Mouse (Mus musculus) heart, embryonic 15.5 days (tissue): ENCODE measurements around the gene Oit1. TPM values are rescaled to one million over a fixed set of nuclear protein-coding genes. Genes with fewer than 3 reads are reported as not detected.
A peak's percentile ranks its signal among the peaks of the same experiment; 100 is the strongest.

Source experiments
- ATAC-seq: fragments of 200-750 bp; cut with Nextera tagmentation; replicated peaks from 2 replicates; pipeline ENCODE4 v1.8.0; 2017; ENCODE audit warnings: low read depth, moderate TSS enrichment; ENCODE audit not compliant: insufficient number of reproducible peaks, insufficient read depth, low FRiP score
- H3K27ac ChIP-seq: fragments of 300-500 bp; sonication (generic); 2 replicates; pipeline ENCODE4 v1.5.1; 2015; ENCODE audit warnings: mild to moderate bottlenecking, inconsistent platforms
- H3K27me3 ChIP-seq: fragments of 300-500 bp; sonication (generic); 2 replicates; pipeline ENCODE4 v1.6.1; 2015; ENCODE audit warnings: inconsistent platforms
- H3K36me3 ChIP-seq: fragments of 300-500 bp; sonication (generic); 2 replicates; pipeline ENCODE4 v1.6.1; 2015; ENCODE audit warnings: mild to moderate bottlenecking, inconsistent platforms
- H3K4me1 ChIP-seq: fragments of 300-500 bp; sonication (generic); replicated peaks from 2 replicates; pipeline ENCODE4 v1.6.1; 2015; ENCODE audit warnings: inconsistent platforms
- H3K4me2 ChIP-seq: fragments of 300-500 bp; sonication (generic); 2 replicates; pipeline ENCODE4 v1.6.1; 2015; ENCODE audit warnings: inconsistent platforms, mild to moderate bottlenecking, moderate library complexity
- H3K4me3 ChIP-seq: fragments of 300-500 bp; sonication (generic); 2 replicates; pipeline ENCODE4 v1.5.1; 2015; ENCODE audit warnings: mild to moderate bottlenecking, inconsistent platforms
- H3K9ac ChIP-seq: fragments of 300-500 bp; sonication (generic); 2 replicates; pipeline ENCODE4 v1.6.1; 2015; ENCODE audit warnings: mild to moderate bottlenecking, inconsistent platforms
- H3K9me3 ChIP-seq: fragments of 300-500 bp; sonication (generic); replicated peaks from 2 replicates; pipeline ENCODE4 v1.6.1; 2016; ENCODE audit warnings: inconsistent platforms
- WGBS: fragments of 180-500 bp; shearing (Covaris S2); methylation state at CpG from one replicate; pipeline ENCODE4 v1.1.7; 2015; ENCODE audit warnings: mixed read lengths; 5-methylcytosine and 5-hydroxymethylcytosine counted together
- polyA plus RNA-seq: library from polyadenylated mRNA; unstranded; fragments of >200 nt; fragmentation: Nextera tagmentation; extraction: Ambion mirVana; gene quantifications from 2 replicates; pipeline ENCODE4 v1.2.1, GENCODE M21; 2015

Oit1 gene
- polyA plus RNA-seq, 1 experiment from 2014 or later = 0.13 TPM

GRCm38 (mm10) chr14:8334511-8334910 lies 44.0 kb downstream of the Oit1 start:
- Histone ChIP-seq H3K4me3 (no peak overlapping the region), H3K9ac (no peak overlapping the region), H3K4me2 (no peak overlapping the region), H3K36me3 (no peaks in the 10 kb centered on the region), H3K9me3 (no peaks in the 10 kb centered on the region), H3K27me3 (no peaks in the 10 kb centered on the region), H3K4me1 (0 out of 2 replicates have a peak, but pooled peaks cover 4% of the 10 kb centered on the region), H3K27ac (no peak overlapping the region)
- 76% methylated on average over 3 of the region's 3 CpGs for WGBS
- ATAC-seq = no peak

GRCm38 (mm10) chr14:8332314-8333252 lies 46.0 kb downstream of the Oit1 start:
- H3K27ac ChIP-seq = no peak overlapping the region
- H3K36me3 ChIP-seq = no peaks in the 10 kb centered on the region
- H3K4me1 ChIP-seq = peaks cover 9% of the 10 kb centered on the region
- H3K4me2 ChIP-seq = no peak overlapping the region
- no peak overlapping the region for H3K9ac ChIP-seq
- H3K4me3 ChIP-seq = no peak overlapping the region
- H3K9me3 ChIP-seq = no peaks in the 10 kb centered on the region
- 79% methylated on average over 11 of the region's 11 CpGs for WGBS
- no peaks in the 10 kb centered on the region for H3K27me3 ChIP-seq
- no peak for ATAC-seq

- Histone ChIP-seq H3K9ac (no peak overlapping the region), H3K27ac (no peak overlapping the region), H3K36me3 (no peaks in the 10 kb centered on the region), H3K4me2 (no peak overlapping the region), H3K27me3 (no peaks in the 10 kb centered on the region), H3K4me3 (no peak overlapping the region), H3K4me1 (peaks cover 17% of the 10 kb centered on the region), H3K9me3 (no peaks in the 10 kb centered on the region)
- WGBS = 66% methylated on average over 14 of the region's 14 CpGs
- no peak for ATAC-seq
These were observed 47.1 kb downstream of the Oit1 start for GRCm38 (mm10) chr14:8331307-8331905.

- Histone ChIP-seq H3K4me1 (peaks cover 15% of the 10 kb centered on the region), H3K4me2 (no peak overlapping the region), H3K9me3 (no peaks in the 10 kb centered on the region), H3K4me3 (no peak overlapping the region), H3K27ac (no peak overlapping the region), H3K27me3 (no peaks in the 10 kb centered on the region), H3K36me3 (no peaks in the 10 kb centered on the region), H3K9ac (no peak overlapping the region)
- no peak for ATAC-seq
- 63% methylated on average over 6 of the region's 6 CpGs for WGBS
These were observed 48.2 kb downstream of the Oit1 start for GRCm38 (mm10) chr14:8330390-8330789.

GRCm38 (mm10) chr14:8329552-8329951 lies 49.0 kb downstream of the Oit1 start:
- Histone ChIP-seq H3K4me3 (no peak overlapping the region), H3K9ac (no peak overlapping the region), H3K4me1 (peaks cover 15% of the 10 kb centered on the region), H3K9me3 (no peaks in the 10 kb centered on the region), H3K27me3 (0 out of 2 replicates have a peak, but pooled peaks cover 2% of the 10 kb centered on the region), H3K27ac (no peak overlapping the region), H3K4me2 (no peak overlapping the region), H3K36me3 (no peaks in the 10 kb centered on the region)
- ATAC-seq = no peak
- WGBS = 64% methylated on average over 4 of the region's 4 CpGs

- Histone ChIP-seq H3K36me3 (no peaks in the 10 kb centered on the region), H3K4me2 (no peak overlapping the region), H3K9ac (no peak overlapping the region), H3K27me3 (0 out of 2 replicates have a peak, but pooled peaks cover 6% of the 10 kb centered on the region), H3K27ac (peak overlapping the region; percentile 38; the same call in 1 of the 2 replicates), H3K4me3 (no peak overlapping the region), H3K4me1 (peaks cover 15% of the 10 kb centered on the region), H3K9me3 (no peaks in the 10 kb centered on the region)
- WGBS = 29% methylated on average over 1 of the region's 1 CpGs
- no peak for ATAC-seq
These were observed 51.2 kb downstream of the Oit1 start for GRCm38 (mm10) chr14:8327371-8327770.

- Histone ChIP-seq H3K9ac (no peak overlapping the region), H3K36me3 (no peaks in the 10 kb centered on the region), H3K4me3 (no peak overlapping the region), H3K27me3 (0 out of 2 replicates have a peak, but pooled peaks cover 6% of the 10 kb centered on the region), H3K27ac (peak overlapping the region; percentile 38; the same call in 1 of the 2 replicates), H3K4me1 (peaks cover 15% of the 10 kb centered on the region), H3K9me3 (no peaks in the 10 kb centered on the region), H3K4me2 (no peak overlapping the region)
- ATAC-seq = no peak
These were observed 51.6 kb downstream of the Oit1 start for GRCm38 (mm10) chr14:8326961-8327360.

GRCm38 (mm10) chr14:8325746-8326145 lies 52.8 kb downstream of the Oit1 start:
- Histone ChIP-seq H3K27me3 (0 out of 2 replicates have a peak, but pooled peaks cover 6% of the 10 kb centered on the region), H3K4me2 (no peak overlapping the region), H3K4me3 (no peak overlapping the region), H3K9me3 (no peaks in the 10 kb centered on the region), H3K36me3 (no peaks in the 10 kb centered on the region), H3K9ac (no peak overlapping the region), H3K27ac (no peak overlapping the region), H3K4me1 (peaks cover 13% of the 10 kb centered on the region)
- no peak for ATAC-seq
- WGBS = 69% methylated on average over 4 of the region's 4 CpGs

- WGBS = 69% methylated on average over 3 of the region's 3 CpGs
- Histone ChIP-seq H3K9ac (no peak overlapping the region), H3K27me3 (peaks cover 38% of the 10 kb centered on the region), H3K27ac (no peak overlapping the region), H3K36me3 (no peaks in the 10 kb centered on the region), H3K9me3 (no peaks in the 10 kb centered on the region), H3K4me1 (peaks cover 16% of the 10 kb centered on the region), H3K4me3 (no peak overlapping the region), H3K4me2 (no peak overlapping the region)
- no peak for ATAC-seq
These were observed 58.0 kb downstream of the Oit1 start for GRCm38 (mm10) chr14:8320528-8320927.

- Histone ChIP-seq H3K36me3 (no peaks in the 10 kb centered on the region), H3K4me3 (peak within 1 kb of the TSS; percentile 41), H3K4me1 (peaks cover 16% of the 10 kb centered on the region), H3K27ac (no peak within 1 kb of the TSS), H3K27me3 (peaks cover 37% of the 10 kb centered on the region), H3K9ac (0 out of 2 replicates have a peak within 1 kb of the TSS, but pooled peaks have one; percentile 16), H3K9me3 (no peaks in the 10 kb centered on the region), H3K4me2 (peak within 1 kb of the TSS; percentile 68)
- 10% methylated on average over 41 of the region's 41 CpGs for whole genome bisulfite sequencing
- ATAC-seq = no peak
These were observed 61.1 kb downstream of the Oit1 start, which contains the start of gene Fam107a for GRCm38 (mm10) chr14:8317194-8318097. TSS of gene Fam107a (minus strand) at chr14:8318023.
